Mouse (Mus musculus): Measurements from ENCODE around the gene Apobec1. TPM values are rescaled to one million over a fixed set of nuclear protein-coding genes. Genes with fewer than 3 reads are reported as not detected.

Gene Apobec1
- total and polyA plus RNA-seq, 3 experiments, result 39.6 to 42.6 (median 41.9) TPM

DNA sequence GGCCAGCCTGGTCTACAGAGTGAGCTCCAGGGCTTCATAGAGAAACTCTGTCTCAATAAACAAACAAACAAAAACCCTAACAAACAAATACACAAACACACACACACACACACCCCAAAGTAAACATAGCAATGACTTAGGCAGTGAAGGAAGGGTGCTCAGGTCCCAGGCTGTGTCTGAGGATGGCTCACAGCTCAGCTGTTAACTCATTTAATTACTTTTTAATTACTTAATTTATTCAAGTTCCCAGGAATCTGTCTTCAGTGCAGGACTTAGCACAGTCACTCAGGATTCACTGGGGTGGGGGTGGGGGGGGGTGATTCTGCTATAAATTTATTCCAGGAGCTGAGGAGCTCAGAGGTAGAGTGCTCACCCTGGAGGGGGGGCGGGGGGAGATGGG lies 32.5 kb downstream of the Apobec1 start:
- no peak overlapping the region for H3K9ac ChIP-seq (ENCODE audit: insufficient read depth, low read depth)
- in situ Hi-C loops (cut with MboI; ENCODE audit: low pct_ligation_motif_present, low pct_unique_long_range_greater_than_20kb, low sequenced_read_pairs), result no loop called here
- H3K9me3 ChIP-seq (replicated peaks; ENCODE audit: low read length), result peaks cover 2% of the 10 kb centered on the region
- H3K4me2 ChIP-seq (ENCODE audit: insufficient read depth, low read depth, poor library complexity, severe bottlenecking), result no peak overlapping the region
- DNase-seq (ENCODE audit: extremely low read depth), result no peak
- no peak overlapping the region for H3K27ac ChIP-seq (ENCODE audit: insufficient read depth, low read depth)
- H3K27me3 ChIP-seq (replicated peaks), result no peaks in the 10 kb centered on the region
- no peak overlapping the region for H3K4me3 ChIP-seq (replicated peaks in 1 of 3; ENCODE audit: low read depth in 2 of 3, low read length in 2 of 3, poor library complexity in 1 of 3)
- dilution Hi-C loops (cut with MboI; ENCODE audit: extremely low pct_ligation_motif_present, extremely low pct_unique_long_range_greater_than_20kb, low sequenced_read_pairs), result no loop called here
- TF ChIP-seq E2F4 (IDR thresholded peaks at IDR 0.05; ENCODE audit: insufficient replicate concordance, low read depth, low read length) (no peak), BHLHE40 (IDR thresholded peaks at IDR 0.05; ENCODE audit: low read depth, low read length) (no peak), RAD21 (IDR thresholded peaks at IDR 0.05; ENCODE audit: low read depth, low read length) (no peak), POLR2A (IDR thresholded peaks at IDR 0.05; ENCODE audit: low read depth, low read length) (no peak), NELFE (IDR thresholded peaks at IDR 0.05; ENCODE audit: low read depth, low read length) (no peak), NRF1 (IDR thresholded peaks at IDR 0.05; ENCODE audit: low read depth, low read length) (no peak), PAX5 (IDR thresholded peaks at IDR 0.05; ENCODE audit: low read length) (no peak), JUN (IDR thresholded peaks at IDR 0.05; ENCODE audit: insufficient read depth, low read depth, low read length) (no peak), ZC3H11A (IDR thresholded peaks at IDR 0.05; ENCODE audit: low read depth, low read length) (no peak), ELF1 (IDR thresholded peaks at IDR 0.05; ENCODE audit: low read depth, low read length) (no peak)
- peaks cover 10 to 40% of the 10 kb centered on the region in 2 experiments; a peak in 3 of 4 replicates for H3K4me1 ChIP-seq (ENCODE audit: control insufficient read depth in 1 of 2, insufficient read depth in 2 of 2)
- H3K79me2 ChIP-seq (replicated peaks; ENCODE audit: control insufficient read depth, extremely low read depth, insufficient read depth, poor library complexity, severe bottlenecking), result no peaks in the 10 kb centered on the region
- peaks cover 0 to 3% of the 10 kb centered on the region in 2 experiments for H3K36me3 ChIP-seq (replicated peaks in 1 of 2; ENCODE audit: control insufficient read depth in 1 of 2, insufficient read depth in 1 of 2, low read length in 1 of 2)

DNA sequence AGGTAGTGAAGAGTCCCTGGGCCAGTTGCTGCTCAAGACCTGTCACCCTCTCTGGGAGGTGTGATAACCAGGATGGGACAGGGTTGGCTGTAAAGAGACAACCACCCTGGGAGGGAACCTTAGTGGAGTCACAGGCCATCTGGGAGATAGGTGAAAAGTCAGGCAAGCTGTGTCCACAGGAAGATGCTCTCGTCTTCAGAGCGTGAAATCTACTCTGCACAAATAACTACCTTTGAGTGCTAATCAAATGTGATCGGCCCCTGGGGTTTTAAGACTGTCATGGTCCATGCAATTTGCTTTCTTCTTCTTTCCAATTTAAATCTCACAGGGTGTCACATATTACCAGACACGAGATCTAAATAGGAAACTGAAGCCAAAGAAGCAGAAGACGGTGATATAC lies 33.1 kb downstream of the Apobec1 start:
- peaks cover 0 to 3% of the 10 kb centered on the region in 2 experiments for H3K36me3 ChIP-seq (replicated peaks in 1 of 2; ENCODE audit: control insufficient read depth in 1 of 2, insufficient read depth in 1 of 2, low read length in 1 of 2)
- H3K79me2 ChIP-seq (replicated peaks; ENCODE audit: control insufficient read depth, extremely low read depth, insufficient read depth, poor library complexity, severe bottlenecking), result no peaks in the 10 kb centered on the region
- no peak for DNase-seq (ENCODE audit: extremely low read depth)
- H3K9ac ChIP-seq (ENCODE audit: insufficient read depth, low read depth), result no peak overlapping the region
- no peak overlapping the region for H3K27ac ChIP-seq (ENCODE audit: insufficient read depth, low read depth)
- dilution Hi-C loops (cut with MboI; ENCODE audit: extremely low pct_ligation_motif_present, extremely low pct_unique_long_range_greater_than_20kb, low sequenced_read_pairs) (no loop called here), in situ Hi-C loops (cut with MboI; ENCODE audit: low pct_ligation_motif_present, low pct_unique_long_range_greater_than_20kb, low sequenced_read_pairs) (no loop called here)
- peaks cover 10 to 40% of the 10 kb centered on the region in 2 experiments; a peak in 3 of 4 replicates for H3K4me1 ChIP-seq (ENCODE audit: control insufficient read depth in 1 of 2, insufficient read depth in 2 of 2)
- H3K4me3 ChIP-seq (replicated peaks in 1 of 3; ENCODE audit: low read depth in 2 of 3, low read length in 2 of 3, poor library complexity in 1 of 3), result no peak overlapping the region
- no peak overlapping the region for H3K4me2 ChIP-seq (ENCODE audit: insufficient read depth, low read depth, poor library complexity, severe bottlenecking)
- H3K27me3 ChIP-seq (replicated peaks), result no peaks in the 10 kb centered on the region
- TF ChIP-seq USF1 (IDR thresholded peaks at IDR 0.05; ENCODE audit: low read depth, low read length), result no peak
- TF ChIP-seq USF2 (conservative IDR thresholded peaks at IDR 0.05; ENCODE audit: low read depth, low read length), result no peak
- no peak for TF ChIP-seq ZKSCAN1 (IDR thresholded peaks at IDR 0.05; ENCODE audit: borderline replicate concordance, low read depth, low read length)
- TF ChIP-seq KAT2A (IDR thresholded peaks at IDR 0.05; ENCODE audit: insufficient replicate concordance, low read length), result no peak
- TF ChIP-seq MAZ (IDR thresholded peaks at IDR 0.05; ENCODE audit: low read depth, low read length), result no peak
- no peak for TF ChIP-seq CTCF (conservative IDR thresholded peaks at IDR 0.05 in 1 of 2, IDR thresholded peaks at IDR 0.05 in 1 of 2; ENCODE audit: low read depth in 2 of 2, low read length in 2 of 2)
- TF ChIP-seq MEF2A (IDR thresholded peaks at IDR 0.05; ENCODE audit: borderline replicate concordance, low read depth, low read length), result no peak
- TF ChIP-seq RAD21 (IDR thresholded peaks at IDR 0.05; ENCODE audit: low read depth, low read length), result no peak
- TF ChIP-seq ZC3H11A (IDR thresholded peaks at IDR 0.05; ENCODE audit: low read depth, low read length), result no peak
- no peak for TF ChIP-seq MAFK (IDR thresholded peaks at IDR 0.05; ENCODE audit: insufficient replicate concordance, low read length)
- no peak for TF ChIP-seq E2F4 (IDR thresholded peaks at IDR 0.05; ENCODE audit: insufficient replicate concordance, low read depth, low read length)
- no peak for TF ChIP-seq TBP (conservative IDR thresholded peaks at IDR 0.05; ENCODE audit: low read depth, low read length)
- TF ChIP-seq POLR2AphosphoS2 (IDR thresholded peaks at IDR 0.05; ENCODE audit: low read depth, low read length), result no peak
- TF ChIP-seq SMC3 (IDR thresholded peaks at IDR 0.05; ENCODE audit: low read depth, low read length), result no peak
- TF ChIP-seq JUN (IDR thresholded peaks at IDR 0.05; ENCODE audit: insufficient read depth, low read depth, low read length), result no peak
- no peak for TF ChIP-seq ZNF384 (IDR thresholded peaks at IDR 0.05; ENCODE audit: low read depth, low read length)
- peaks cover 2% of the 10 kb centered on the region for H3K9me3 ChIP-seq (replicated peaks; ENCODE audit: low read length)

All from CH12.LX (cell line).